Mouse (Mus musculus) lung, postnatal 0 days (tissue): ENCODE measurements around the gene Ecd.
A peak's percentile ranks its signal among the peaks of the same experiment; 100 is the strongest.

Experiments
- CTCF ChIP-seq: IDR thresholded peaks from 2 replicates; pipeline ENCODE4 v1.5.1; 2016; ENCODE audit warnings: antibody characterized with exemption, mild to moderate bottlenecking
- EP300 ChIP-seq: IDR thresholded peaks from 2 replicates; pipeline ENCODE4 v1.6.1; 2016; ENCODE audit warnings: antibody characterized with exemption, mild to moderate bottlenecking, control low read depth

- TF ChIP-seq CTCF = peak; percentile 75
- TF ChIP-seq EP300 = no peak
Measured at GRCm38 (mm10) chr14:20378313-20379061, 30.6 kb upstream of the Ecd start.
